Mouse (Mus musculus): ENCODE results near the gene 1700028P14Rik. TPM values are rescaled to one million over a fixed set of nuclear protein-coding genes. Genes with fewer than 3 reads are reported as not detected.

1700028P14Rik gene
- polyA plus RNA-seq, 1 experiment from 2014 or later: 0.23 TPM

- Histone ChIP-seq H3K4me1 (no peaks in the 10 kb centered on the region), H3K4me3 (no peak overlapping the region), H3K9me3 (no peaks in the 10 kb centered on the region), H3K36me3 (no peaks in the 10 kb centered on the region), H3K27me3 (no peaks in the 10 kb centered on the region), H3K4me2 (no peak overlapping the region), H3K27ac (no peak overlapping the region), H3K9ac (no peak overlapping the region)
- ATAC-seq (ENCODE audit: insufficient number of reproducible peaks, low FRiP score, low TSS enrichment, low read depth): no peak
- 77% methylated on average over 4 of the region's 4 CpGs for WGBS
Measured at GRCm38 (mm10) chr19:23521831-23522230, 130.8 kb downstream of the 1700028P14Rik start.

DNA sequence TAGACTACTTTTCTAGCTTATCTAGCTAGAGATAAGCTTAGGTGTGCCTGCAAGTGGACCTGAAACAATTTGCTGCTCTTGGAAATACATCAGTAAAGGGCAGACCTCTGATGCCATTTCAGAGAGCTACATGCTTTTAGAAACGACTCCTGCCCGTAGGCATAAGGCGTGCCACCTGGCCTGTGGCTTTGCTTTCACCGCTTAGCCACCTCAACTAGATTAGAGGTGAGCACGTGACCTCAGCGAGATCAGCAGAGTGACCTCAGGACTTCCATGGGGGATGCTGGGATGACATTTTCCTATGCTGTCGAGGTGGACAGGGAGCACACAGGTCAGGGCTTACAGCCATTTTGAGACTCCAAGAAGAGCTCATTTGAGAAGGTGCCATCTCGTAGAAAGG, 131.5 kb downstream of the 1700028P14Rik start:
- 89% methylated on average over 8 of the region's 8 CpGs for WGBS
- Histone ChIP-seq H3K36me3 (no peaks in the 10 kb centered on the region), H3K4me3 (no peak overlapping the region), H3K4me2 (no peak overlapping the region), H3K4me1 (no peaks in the 10 kb centered on the region), H3K27ac (no peak overlapping the region), H3K9me3 (no peaks in the 10 kb centered on the region), H3K9ac (no peak overlapping the region), H3K27me3 (no peaks in the 10 kb centered on the region)
- ATAC-seq (ENCODE audit: insufficient number of reproducible peaks, low FRiP score, low TSS enrichment, low read depth): no peak

DNA sequence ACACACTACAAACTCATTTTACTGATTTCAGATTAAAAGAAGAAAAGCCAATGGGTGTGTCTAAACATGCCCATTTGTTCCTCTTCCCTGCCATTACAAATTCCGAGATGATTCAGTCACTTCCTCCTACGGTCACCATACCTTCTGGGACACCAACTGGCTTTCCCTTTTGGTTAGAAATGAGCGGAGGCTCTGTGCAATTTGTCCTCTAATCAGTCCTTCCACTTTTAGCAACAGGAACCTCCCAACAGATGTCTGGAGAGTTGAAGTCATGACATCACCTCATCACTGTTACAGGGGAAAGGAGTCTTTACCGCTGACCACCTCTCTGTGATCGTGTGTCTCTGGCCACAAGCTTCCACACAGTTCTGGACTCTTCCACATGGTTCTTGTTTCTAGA, 132.0 kb downstream of the 1700028P14Rik start:
- Histone ChIP-seq H3K4me2 (no peak overlapping the region), H3K27ac (no peak overlapping the region), H3K4me1 (no peaks in the 10 kb centered on the region), H3K27me3 (no peaks in the 10 kb centered on the region), H3K4me3 (no peak overlapping the region), H3K9me3 (no peaks in the 10 kb centered on the region), H3K9ac (no peak overlapping the region), H3K36me3 (no peaks in the 10 kb centered on the region)
- 62% methylated on average over 5 of the region's 5 CpGs for WGBS
- no peak for ATAC-seq (ENCODE audit: insufficient number of reproducible peaks, low FRiP score, low TSS enrichment, low read depth)

GRCm38 (mm10) chr19:23518477-23518876, 134.1 kb downstream of the 1700028P14Rik start:
- ATAC-seq (ENCODE audit: insufficient number of reproducible peaks, low FRiP score, low TSS enrichment, low read depth): no peak
- H3K36me3 ChIP-seq: no peaks in the 10 kb centered on the region
- no peak overlapping the region for H3K9ac ChIP-seq
- H3K4me2 ChIP-seq: no peak overlapping the region
- H3K27me3 ChIP-seq: no peaks in the 10 kb centered on the region
- H3K4me1 ChIP-seq: no peaks in the 10 kb centered on the region
- H3K4me3 ChIP-seq: no peak overlapping the region
- H3K27ac ChIP-seq: no peak overlapping the region
- WGBS: 89% methylated on average over 5 of the region's 5 CpGs
- H3K9me3 ChIP-seq: no peaks in the 10 kb centered on the region

DNA sequence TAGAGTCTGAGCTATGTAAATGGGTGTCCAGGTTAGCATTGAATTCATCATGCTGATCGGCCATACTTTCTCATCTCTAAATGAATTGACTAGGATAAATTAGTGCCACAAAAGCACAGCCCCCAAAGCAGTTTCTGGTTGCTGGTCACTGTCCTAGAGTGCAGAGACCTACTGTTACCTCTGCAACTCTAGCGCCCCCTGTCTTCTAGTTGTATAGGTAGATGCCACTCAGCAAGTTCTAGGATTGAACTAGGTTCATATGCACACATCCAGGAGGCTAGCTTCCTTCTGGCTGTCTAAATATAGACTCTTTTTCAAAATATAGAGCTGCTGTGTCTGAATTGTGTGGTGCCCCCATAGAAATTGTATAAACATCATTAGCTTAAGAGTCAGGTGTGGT, 141.3 kb downstream of the 1700028P14Rik start:
- Histone ChIP-seq H3K9ac (no peak overlapping the region), H3K4me1 (peaks cover 7% of the 10 kb centered on the region; the same call in 1 of the 2 replicates), H3K27me3 (no peaks in the 10 kb centered on the region), H3K4me2 (no peak overlapping the region), H3K27ac (no peak overlapping the region), H3K36me3 (no peaks in the 10 kb centered on the region), H3K4me3 (no peak overlapping the region), H3K9me3 (no peaks in the 10 kb centered on the region)
- no peak for ATAC-seq (ENCODE audit: insufficient number of reproducible peaks, low FRiP score, low TSS enrichment, low read depth)
- WGBS: 53% methylated on average over 2 of the region's 2 CpGs

Other genes with a start within 250 kb of the 1700028P14Rik start
- 3.4 and 4.8 TPM in 2 replicates for gene Mamdc2, start 204.4 kb downstream of the 1700028P14Rik start, polyA plus RNA-seq (2015; fragmentation: Nextera tagmentation; extraction: Ambion mirVana)
- 5.8 and 8.5 TPM in 2 replicates for gene Ptar1, start 34.6 kb upstream of the 1700028P14Rik start, polyA plus RNA-seq (2015; fragmentation: Nextera tagmentation; extraction: Ambion mirVana)
- 0.71 and 0.74 TPM in 2 replicates for gene Apba1, start 106.1 kb upstream of the 1700028P14Rik start, polyA plus RNA-seq (2015; fragmentation: Nextera tagmentation; extraction: Ambion mirVana)